Mouse (Mus musculus): ENCODE data around the gene Ncoa5. TPM values are rescaled to one million over a fixed set of nuclear protein-coding genes. Genes with fewer than 3 reads are reported as not detected.

Gene Ncoa5
- polyA plus RNA-seq, 1 experiment from 2014 or later = 11.9 TPM

GRCm38 (mm10) chr2:164994156-164994555 is 40.5 kb downstream of the Ncoa5 start:
- Histone ChIP-seq H3K4me1 (replicated peaks; ENCODE audit: control insufficient read depth, insufficient read depth, low read length) (peaks cover 8% of the 10 kb centered on the region; the same call in 1 of the 2 replicates), H3K4me2 (replicated peaks; ENCODE audit: low read depth) (no peak overlapping the region), H3K27me3 (replicated peaks; ENCODE audit: control insufficient read depth, insufficient read depth, low read length) (peaks cover 16% of the 10 kb centered on the region), H3K9me3 (ENCODE audit: control insufficient read depth) (no peaks in the 10 kb centered on the region), H3K4me3 (ENCODE audit: low read depth, low read length) (no peak overlapping the region), H3K36me3 (ENCODE audit: control insufficient read depth, insufficient read depth) (no peaks in the 10 kb centered on the region), H3K9ac (ENCODE audit: low read depth, low read length) (no peak overlapping the region), H3K27ac (ENCODE audit: low read depth, low read length) (no peak overlapping the region)
- TF ChIP-seq CTCF (IDR thresholded peaks at IDR 0.05; ENCODE audit: low read depth) = no peak
- ATAC-seq = no peak
- WGBS = 87% methylated on average over 11 of the region's 11 CpGs

GRCm38 (mm10) chr2:164991808-164992207 is 42.9 kb downstream of the Ncoa5 start:
- ATAC-seq = no peak
- H3K36me3 ChIP-seq (ENCODE audit: control insufficient read depth, insufficient read depth) = no peaks in the 10 kb centered on the region
- no peak overlapping the region for H3K9ac ChIP-seq (ENCODE audit: low read depth, low read length)
- H3K4me1 ChIP-seq (replicated peaks; ENCODE audit: control insufficient read depth, insufficient read depth, low read length) = no peaks in the 10 kb centered on the region
- WGBS = 28% methylated on average over 10 of the region's 10 CpGs
- H3K27ac ChIP-seq (ENCODE audit: low read depth, low read length) = no peak overlapping the region
- no peak for TF ChIP-seq CTCF (IDR thresholded peaks at IDR 0.05; ENCODE audit: low read depth)
- H3K9me3 ChIP-seq (ENCODE audit: control insufficient read depth) = no peaks in the 10 kb centered on the region
- peaks cover 6% of the 10 kb centered on the region for H3K27me3 ChIP-seq (replicated peaks; ENCODE audit: control insufficient read depth, insufficient read depth, low read length)
- no peak overlapping the region for H3K4me3 ChIP-seq (ENCODE audit: low read depth, low read length)
- no peak overlapping the region for H3K4me2 ChIP-seq (replicated peaks; ENCODE audit: low read depth)

- WGBS = 84% methylated on average over 3 of the region's 3 CpGs
- no peak for ATAC-seq
Observed at GRCm38 (mm10) chr2:164991111-164991510, 43.6 kb downstream of the Ncoa5 start.

GRCm38 (mm10) chr2:164988777-164989176 is 45.9 kb downstream of the Ncoa5 start:
- ATAC-seq = no peak
- Histone ChIP-seq H3K4me3 (ENCODE audit: low read depth, low read length) (no peak overlapping the region), H3K9me3 (ENCODE audit: control insufficient read depth) (no peaks in the 10 kb centered on the region), H3K4me2 (replicated peaks; ENCODE audit: low read depth) (no peak overlapping the region), H3K27ac (ENCODE audit: low read depth, low read length) (no peak overlapping the region), H3K4me1 (replicated peaks; ENCODE audit: control insufficient read depth, insufficient read depth, low read length) (no peaks in the 10 kb centered on the region), H3K27me3 (replicated peaks; ENCODE audit: control insufficient read depth, insufficient read depth, low read length) (no peaks in the 10 kb centered on the region), H3K9ac (ENCODE audit: low read depth, low read length) (no peak overlapping the region), H3K36me3 (ENCODE audit: control insufficient read depth, insufficient read depth) (no peaks in the 10 kb centered on the region)
- 56% methylated on average over 13 of the region's 13 CpGs for WGBS
- TF ChIP-seq CTCF (IDR thresholded peaks at IDR 0.05; ENCODE audit: low read depth) = no peak

More at GRCm38 (mm10) chr2:164991111-164991510, 43.6 kb downstream of the Ncoa5 start:
- no peak for TF ChIP-seq CTCF (IDR thresholded peaks at IDR 0.05; ENCODE audit: low read depth)
- H3K27ac ChIP-seq (ENCODE audit: low read depth, low read length) = no peak overlapping the region
- H3K4me2 ChIP-seq (replicated peaks; ENCODE audit: low read depth) = no peak overlapping the region
- H3K9ac ChIP-seq (ENCODE audit: low read depth, low read length) = no peak overlapping the region
- H3K27me3 ChIP-seq (replicated peaks; ENCODE audit: control insufficient read depth, insufficient read depth, low read length) = peaks cover 3% of the 10 kb centered on the region; the same call in 1 of the 2 replicates
- no peaks in the 10 kb centered on the region for H3K9me3 ChIP-seq (ENCODE audit: control insufficient read depth)
- no peaks in the 10 kb centered on the region for H3K36me3 ChIP-seq (ENCODE audit: control insufficient read depth, insufficient read depth)
- no peak overlapping the region for H3K4me3 ChIP-seq (ENCODE audit: low read depth, low read length)
- H3K4me1 ChIP-seq (replicated peaks; ENCODE audit: control insufficient read depth, insufficient read depth, low read length) = no peaks in the 10 kb centered on the region

GRCm38 (mm10) chr2:164986371-164987027 is 48.2 kb downstream of the Ncoa5 start:
- 71% methylated on average over 14 of the region's 14 CpGs for WGBS
- ATAC-seq = no peak

GRCm38 (mm10) chr2:164985962-164986361 is 48.7 kb downstream of the Ncoa5 start:
- TF ChIP-seq CTCF (IDR thresholded peaks at IDR 0.05; ENCODE audit: low read depth) = no peak
- Histone ChIP-seq H3K9ac (ENCODE audit: low read depth, low read length) (no peak overlapping the region), H3K4me3 (ENCODE audit: low read depth, low read length) (no peak overlapping the region), H3K27me3 (replicated peaks; ENCODE audit: control insufficient read depth, insufficient read depth, low read length) (no peaks in the 10 kb centered on the region), H3K27ac (ENCODE audit: low read depth, low read length) (no peak overlapping the region), H3K4me2 (replicated peaks; ENCODE audit: low read depth) (no peak overlapping the region), H3K9me3 (ENCODE audit: control insufficient read depth) (no peaks in the 10 kb centered on the region), H3K36me3 (ENCODE audit: control insufficient read depth, insufficient read depth) (no peaks in the 10 kb centered on the region), H3K4me1 (replicated peaks; ENCODE audit: control insufficient read depth, insufficient read depth, low read length) (no peaks in the 10 kb centered on the region)
- no peak for ATAC-seq
- WGBS = 73% methylated on average over 6 of the region's 6 CpGs

More at GRCm38 (mm10) chr2:164986371-164987027, 48.2 kb downstream of the Ncoa5 start:
- no peaks in the 10 kb centered on the region for H3K9me3 ChIP-seq (ENCODE audit: control insufficient read depth)
- H3K4me3 ChIP-seq (ENCODE audit: low read depth, low read length) = no peak overlapping the region
- no peak for TF ChIP-seq CTCF (IDR thresholded peaks at IDR 0.05; ENCODE audit: low read depth)
- no peaks in the 10 kb centered on the region for H3K36me3 ChIP-seq (ENCODE audit: control insufficient read depth, insufficient read depth)
- no peak overlapping the region for H3K27ac ChIP-seq (ENCODE audit: low read depth, low read length)
- H3K9ac ChIP-seq (ENCODE audit: low read depth, low read length) = no peak overlapping the region
- no peaks in the 10 kb centered on the region for H3K27me3 ChIP-seq (replicated peaks; ENCODE audit: control insufficient read depth, insufficient read depth, low read length)
- no peaks in the 10 kb centered on the region for H3K4me1 ChIP-seq (replicated peaks; ENCODE audit: control insufficient read depth, insufficient read depth, low read length)
- H3K4me2 ChIP-seq (replicated peaks; ENCODE audit: low read depth) = no peak overlapping the region

Measured in intestine, postnatal 0 days (tissue).